ENCODE assay signal across 23 mouse cellular contexts in the genomic region with DNA sequence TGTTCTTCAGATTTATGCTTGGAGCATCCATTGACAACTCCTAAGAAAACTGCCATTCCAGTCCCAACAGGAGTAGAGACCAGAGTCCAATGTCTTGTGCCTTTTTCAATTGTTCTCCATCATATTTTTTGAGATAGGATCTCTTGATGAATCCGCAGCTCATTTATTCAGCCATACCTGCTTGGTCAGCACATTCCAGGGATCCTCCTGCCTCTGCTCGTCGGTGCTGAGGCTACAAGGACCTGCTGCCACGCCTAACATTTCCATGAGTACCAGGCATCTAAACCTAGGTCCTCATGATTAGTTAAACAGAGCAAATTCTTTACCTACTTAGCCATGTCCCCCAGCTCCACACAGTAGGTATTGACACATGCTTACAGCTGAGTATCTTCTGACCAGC.
DNase-seq lines count a peak whose midpoint lies in the region; ATAC-seq and TF ChIP-seq lines count a peak whose summit lies in the region.
"Had no signal": no experiment of that assay in that cellular context is flagged by ENCODE, and none has a peak within 500 bp of the region (broad histone marks: within the 10 kb centered on the region; RNA-seq: fewer than 3 reads in every experiment).

No protein-coding gene starts in this region.

- H3K4me2 ChIP-seq in heart, embryonic 11.5 days: no peak overlapping the region
- H3K4me2 ChIP-seq in heart, embryonic 16.5 days (ENCODE audit: low read depth, low read length): no peak overlapping the region
- H3K4me2 ChIP-seq in liver, embryonic 11.5 days: no peak overlapping the region

- no peak overlapping the region for H3K27ac ChIP-seq in heart, embryonic 11.5 days (ENCODE audit: low read depth, low read length)
- peak overlapping the region; percentile 17; the same call in 1 of the 2 replicates for H3K27ac ChIP-seq in heart, adult 2 months
- H3K27ac ChIP-seq in heart, embryonic 16.5 days (ENCODE audit: low read length): peak overlapping the region; percentile 41; the same call in 1 of the 2 replicates
- H3K27ac ChIP-seq in ES-E14 (ENCODE audit: insufficient read depth, low read depth, low read length, poor library complexity, severe bottlenecking): no peak overlapping the region
- no peak overlapping the region for H3K27ac ChIP-seq in liver, embryonic 11.5 days (ENCODE audit: low read depth, low read length)

- no peak for TF ChIP-seq EP300 in heart, adult 2 months (IDR thresholded peaks at IDR 0.05; ENCODE audit: insufficient read depth, low read depth, low read length)

- DNase-seq in heart, adult 11 months: peak; percentile 53
- DNase-seq in heart, adult 2 months: no peak
- no peak for DNase-seq in heart, postnatal 36 days
- DNase-seq in heart, postnatal 14 days: no peak
- DNase-seq in ES-E14 (ENCODE audit: low read depth, low spot score): no peak
- DNase-seq in liver, embryonic 11.5 days (ENCODE audit: low spot score): no peak
- DNase-seq: adrenal gland, adult 2 months; adrenal gland, adult 8-10 months; adrenal gland, postnatal 10 days; adrenal gland, postnatal 14 days; adrenal gland, postnatal 25 days; adrenal gland, postnatal 36 days; B cell, adult 2 months; cerebellum, adult 11 months; cerebellum, adult 11-12 months; cerebellum, adult 18-20 months had no signal

- no peak overlapping the region for H3K4me3 ChIP-seq in heart, embryonic 11.5 days (ENCODE audit: low read depth, low read length)
- H3K4me3 ChIP-seq in heart, adult 2 months: no peak overlapping the region
- no peak overlapping the region for H3K4me3 ChIP-seq in heart, embryonic 16.5 days (ENCODE audit: low read length)
- no peak overlapping the region for H3K4me3 ChIP-seq in ES-E14 (ENCODE audit: insufficient read depth in 1 of 2, low read depth in 1 of 2, low read length in 2 of 2, poor library complexity in 1 of 2, severe bottlenecking in 1 of 2)
- no peak overlapping the region for H3K4me3 ChIP-seq in liver, embryonic 11.5 days (ENCODE audit: low read depth, low read length)

- H3K9me3 ChIP-seq in heart, embryonic 11.5 days (replicated peaks; ENCODE audit: control insufficient read depth, low read length): no peaks in the 10 kb centered on the region
- no peaks in the 10 kb centered on the region for H3K9me3 ChIP-seq in heart, embryonic 16.5 days (replicated peaks; ENCODE audit: control insufficient read depth, low read length)
- H3K9me3 ChIP-seq in ES-E14 (ENCODE audit: control insufficient read depth, insufficient read depth, low read depth, low read length): no peaks in the 10 kb centered on the region
- no peaks in the 10 kb centered on the region for H3K9me3 ChIP-seq in liver, embryonic 11.5 days (ENCODE audit: control insufficient read depth, low read length)
- H3K9me3 ChIP-seq: G1E had no signal

- no peaks in the 10 kb centered on the region for H3K36me3 ChIP-seq in heart, embryonic 11.5 days (ENCODE audit: control insufficient read depth, insufficient read depth, low read length)
- H3K36me3 ChIP-seq in heart, adult 2 months (ENCODE audit: control insufficient read depth, insufficient read depth, low read length): peaks cover 5% of the 10 kb centered on the region
- no peaks in the 10 kb centered on the region for H3K36me3 ChIP-seq in heart, embryonic 16.5 days (ENCODE audit: control insufficient read depth, insufficient read depth)
- no peaks in the 10 kb centered on the region for H3K36me3 ChIP-seq in ES-E14 (ENCODE audit: control insufficient read depth, insufficient read depth, low read length, poor library complexity, severe bottlenecking)
- no peaks in the 10 kb centered on the region for H3K36me3 ChIP-seq in liver, embryonic 11.5 days (ENCODE audit: control insufficient read depth, insufficient read depth, low read length)
- H3K36me3 ChIP-seq: G1E had no signal

- ATAC-seq in heart, embryonic 11.5 days (replicated peaks; ENCODE audit: insufficient number of reproducible peaks, low FRiP score, low TSS enrichment): no peak
- ATAC-seq in heart, embryonic 16.5 days (replicated peaks; ENCODE audit: extremely low read depth, insufficient read depth, low FRiP score): no peak
- ATAC-seq in liver, embryonic 11.5 days (replicated peaks; ENCODE audit: low FRiP score): no peak
- ATAC-seq: activated CD4-positive, CD25-positive, alpha-beta regulatory T cell, adult 4 months; CD4-positive, CD25-positive, alpha-beta regulatory T cell, adult 4 months; Patski had no signal

- H3K4me1 ChIP-seq in heart, embryonic 11.5 days (ENCODE audit: control insufficient read depth, insufficient read depth, low read length): peaks cover 11% of the 10 kb centered on the region
- H3K4me1 ChIP-seq in heart, adult 2 months (ENCODE audit: control insufficient read depth, insufficient read depth, low read length): no peaks in the 10 kb centered on the region; the same call in 1 of the 2 replicates
- H3K4me1 ChIP-seq in heart, embryonic 16.5 days (ENCODE audit: control insufficient read depth, insufficient read depth, low read length): peaks cover 12% of the 10 kb centered on the region
- H3K4me1 ChIP-seq in ES-E14 (ENCODE audit: control insufficient read depth in 2 of 2, insufficient read depth in 2 of 2, low read length in 2 of 2, poor library complexity in 1 of 2): no peaks in the 10 kb centered on the region
- no peaks in the 10 kb centered on the region for H3K4me1 ChIP-seq in liver, embryonic 11.5 days (replicated peaks; ENCODE audit: control insufficient read depth, insufficient read depth, low read length)

- no peaks in the 10 kb centered on the region for H3K79me2 ChIP-seq in heart, adult 2 months (replicated peaks; ENCODE audit: control insufficient read depth, insufficient read depth, low read length)

- no peak for TF ChIP-seq CTCF in heart, adult 2 months (IDR thresholded peaks at IDR 0.05)

- H3K9ac ChIP-seq in heart, embryonic 11.5 days (ENCODE audit: low read depth, low read length): no peak overlapping the region
- no peak overlapping the region for H3K9ac ChIP-seq in heart, adult 2 months (ENCODE audit: low read depth, low read length)
- H3K9ac ChIP-seq in heart, embryonic 16.5 days (ENCODE audit: low read length): no peak overlapping the region
- no peak overlapping the region for H3K9ac ChIP-seq in ES-E14 (ENCODE audit: insufficient read depth, low read depth, low read length, poor library complexity, severe bottlenecking)
- no peak overlapping the region for H3K9ac ChIP-seq in liver, embryonic 11.5 days (ENCODE audit: low read depth, low read length)

- WGBS in heart, embryonic 11.5 days (ENCODE audit: insufficient replicate concordance): 87% methylated on average over 4 of the region's 4 CpGs
- 86% methylated on average over 4 of the region's 4 CpGs for WGBS in heart, adult 2 months
- WGBS in heart, embryonic 16.5 days: 87% methylated on average over 4 of the region's 4 CpGs
- WGBS in liver, embryonic 11.5 days: 81% methylated on average over 4 of the region's 4 CpGs

- H3K27me3 ChIP-seq in heart, embryonic 11.5 days (ENCODE audit: control insufficient read depth, insufficient read depth, low read length): no peaks in the 10 kb centered on the region
- H3K27me3 ChIP-seq in heart, adult 2 months (ENCODE audit: control insufficient read depth, insufficient read depth, low read length): no peaks in the 10 kb centered on the region
- no peaks in the 10 kb centered on the region for H3K27me3 ChIP-seq in heart, embryonic 16.5 days (ENCODE audit: control insufficient read depth, insufficient read depth, low read length)
- no peaks in the 10 kb centered on the region for H3K27me3 ChIP-seq in liver, embryonic 11.5 days (replicated peaks; ENCODE audit: control insufficient read depth, insufficient read depth, low read length)
- H3K27me3 ChIP-seq: CH12.LX had no signal

- intact Hi-C loops in heart, adult 2 months (cut with DNase I): no loop called here
- intact Hi-C loops in heart, postnatal 36 days (cut with DNase I): no loop called here
- intact Hi-C loops in heart, postnatal 14 days (cut with DNase I): no loop called here

- in situ Hi-C loops in ES-E14 (cut with MboI; ENCODE audit: low sequenced_read_pairs in 2 of 2, unreplicated experiment in 2 of 2): no loop called here

- TF ChIP-seq POLR2A in heart, adult 2 months (IDR thresholded peaks at IDR 0.05; ENCODE audit: insufficient read depth, low read depth, low read length): no peak

TF ChIP-seq in ES-E14, 5 proteins besides CTCF, POLR2A, EP300 and RAD21:
- TF ChIP-seq CHD2 (IDR thresholded peaks at IDR 0.05; ENCODE audit: low read depth, low read length) (no peak), ZC3H11A (IDR thresholded peaks at IDR 0.05; ENCODE audit: borderline replicate concordance, low read depth, low read length) (no peak), MAFK (IDR thresholded peaks at IDR 0.05; ENCODE audit: insufficient read depth, low read depth, low read length) (peak; percentile 66), ZNF384 (IDR thresholded peaks at IDR 0.05; ENCODE audit: low read depth, low read length) (no peak)

Comparison
In these comparisons a context has a peak if more than half of its experiments do, and no peak if none do; other contexts are left out.
1. H3K27ac ChIP-seq: peak in heart, adult 2 months (single experiment) and heart, embryonic 16.5 days (single experiment); none in heart, embryonic 11.5 days (single experiment), ES-E14 (single experiment) and liver, embryonic 11.5 days (single experiment).